Mouse (Mus musculus) CH12.LX (cell line): ENCODE measurements around the gene Atp6v0c. TPM values are rescaled to one million over a fixed set of nuclear protein-coding genes. Genes with fewer than 3 reads are reported as not detected.

Experiments
- DNase-seq: peaks from one replicate; pipeline ENCODE4 v3.0.0-alpha.2; 2013; ENCODE audit errors: extremely low read depth
- H3K27ac ChIP-seq: 2 replicates; pipeline ENCODE4 v1.5.1; 2012; ENCODE audit warnings: low read depth, mild to moderate bottlenecking, control low read depth, moderate library complexity; ENCODE audit not compliant: insufficient read depth
- H3K27me3 ChIP-seq: replicated peaks from 2 replicates; pipeline ENCODE3; 2012; ENCODE audit warnings: inconsistent platforms
- H3K36me3 ChIP-seq, 2 experiments: replicated peaks in 1 of 2; 2 replicates each; pipeline versions ENCODE3 to v1.6.1; 2012; ENCODE audit warnings: inconsistent platforms in 1 of 2, low read length in 1 of 2, mild to moderate bottlenecking in 1 of 2, mixed read lengths in 1 of 2, moderate library complexity in 1 of 2; ENCODE audit not compliant: control insufficient read depth in 1 of 2, insufficient read depth in 1 of 2
- H3K4me1 ChIP-seq, 2 experiments: 2 replicates each; pipeline ENCODE4 v1.6.1; 2012; ENCODE audit warnings: inconsistent platforms in 1 of 2, moderate library complexity in 1 of 2; ENCODE audit not compliant: insufficient read depth in 2 of 2, control insufficient read depth in 1 of 2
- H3K4me2 ChIP-seq: 2 replicates; pipeline ENCODE4 v1.6.1; 2012; ENCODE audit warnings: low read depth, mild to moderate bottlenecking, control low read depth; ENCODE audit not compliant: poor library complexity, insufficient read depth, severe bottlenecking
- H3K4me3 ChIP-seq, 3 experiments: fragments of 150-350 bp in 1 of 3; sonication (generic) in 1 of 3; replicated peaks in 1 of 3; 2 replicates each; pipeline versions ENCODE3 to v1.5.1; 2011 to 2012; ENCODE audit warnings: low read depth in 2 of 3, low read length in 2 of 3, mild to moderate bottlenecking in 2 of 3, moderate library complexity in 2 of 3, control low read depth in 1 of 3, improper control_type of control experiment in 1 of 3, inconsistent platforms in 1 of 3, mixed read lengths in 1 of 3; ENCODE audit not compliant: poor library complexity in 1 of 3
- H3K79me2 ChIP-seq: replicated peaks from 2 replicates; pipeline ENCODE4 v1.6.1; 2012; ENCODE audit warnings: mild to moderate bottlenecking, moderate library complexity; ENCODE audit not compliant: control insufficient read depth, poor library complexity, insufficient read depth, severe bottlenecking; ENCODE audit errors: extremely low read depth
- H3K9ac ChIP-seq: 2 replicates; pipeline ENCODE4 v1.6.1; 2012; ENCODE audit warnings: low read depth, mild to moderate bottlenecking, control low read depth, moderate library complexity; ENCODE audit not compliant: insufficient read depth
- H3K9me3 ChIP-seq: replicated peaks from 2 replicates; pipeline ENCODE3; 2012; ENCODE audit warnings: low read length, inconsistent platforms, mixed read lengths
- BHLHE40 ChIP-seq: IDR thresholded peaks from 2 replicates; pipeline ENCODE4 v1.6.1; 2011; ENCODE audit warnings: mild to moderate bottlenecking, low read depth, low read length, improper control_type of control experiment
- CHD2 ChIP-seq: IDR thresholded peaks from 2 replicates; pipeline ENCODE4 v1.6.1; 2011; ENCODE audit warnings: low read length, improper control_type of control experiment
- CTCF ChIP-seq, 2 experiments: IDR thresholded peaks in 1 of 2; conservative IDR thresholded peaks in 1 of 2; 2 replicates each; pipeline ENCODE4 v1.5.1; 2011 to 2012; ENCODE audit warnings: low read depth in 2 of 2, low read length in 2 of 2, improper control_type of control experiment in 1 of 2, inconsistent platforms in 1 of 2, mild to moderate bottlenecking in 1 of 2, moderate library complexity in 1 of 2
- ELF1 ChIP-seq: IDR thresholded peaks from 2 replicates; pipeline ENCODE4 v1.6.1; 2014; ENCODE audit warnings: low read depth, mild to moderate bottlenecking, inconsistent platforms, low read length, improper control_type of control experiment
- GABPA ChIP-seq: IDR thresholded peaks from 2 replicates; pipeline ENCODE4 v1.6.1; 2012; ENCODE audit warnings: low read depth, low read length, improper control_type of control experiment, inconsistent platforms; ENCODE audit not compliant: insufficient replicate concordance
- HCFC1 ChIP-seq: IDR thresholded peaks from 2 replicates; pipeline ENCODE4 v1.6.1; 2012; ENCODE audit warnings: low read depth, mild to moderate bottlenecking, inconsistent platforms, low read length, improper control_type of control experiment
- KAT2A ChIP-seq: IDR thresholded peaks from 2 replicates; pipeline ENCODE4 v1.6.1; 2012; ENCODE audit warnings: low read length, improper control_type of control experiment, inconsistent platforms; ENCODE audit not compliant: insufficient replicate concordance
- MXI1 ChIP-seq: IDR thresholded peaks from 2 replicates; pipeline ENCODE4 v1.6.1; 2011; ENCODE audit warnings: mild to moderate bottlenecking, low read depth, low read length, improper control_type of control experiment
- MYC ChIP-seq: IDR thresholded peaks from 2 replicates; pipeline ENCODE4 v1.6.1; 2011; ENCODE audit warnings: low read depth, mild to moderate bottlenecking, improper control_type of control experiment, low read length
- NELFE ChIP-seq: IDR thresholded peaks from 2 replicates; pipeline ENCODE4 v1.6.1; 2011; ENCODE audit warnings: low read depth, low read length, improper control_type of control experiment
- NRF1 ChIP-seq: IDR thresholded peaks from 2 replicates; pipeline ENCODE4 v1.6.1; 2014; ENCODE audit warnings: low read depth, mild to moderate bottlenecking, inconsistent platforms, low read length, improper control_type of control experiment, moderate library complexity
- POLR2AphosphoS2 ChIP-seq: IDR thresholded peaks from 2 replicates; pipeline ENCODE4 v1.6.1; 2011; ENCODE audit warnings: low read depth, low read length, improper control_type of control experiment
- RAD21 ChIP-seq: IDR thresholded peaks from 2 replicates; pipeline ENCODE4 v1.6.1; 2011; ENCODE audit warnings: low read depth, mild to moderate bottlenecking, low read length, improper control_type of control experiment, moderate library complexity
- RCOR1 ChIP-seq: conservative IDR thresholded peaks from 2 replicates; pipeline ENCODE4 v1.6.1; 2012; ENCODE audit warnings: low read depth, mild to moderate bottlenecking, inconsistent platforms, low read length, improper control_type of control experiment
- TBP ChIP-seq: conservative IDR thresholded peaks from 2 replicates; pipeline ENCODE4 v1.6.1; 2011; ENCODE audit warnings: low read depth, low read length, improper control_type of control experiment
- USF2 ChIP-seq: conservative IDR thresholded peaks from 2 replicates; pipeline ENCODE4 v1.6.1; 2011; ENCODE audit warnings: low read depth, low read length, improper control_type of control experiment
- dilution Hi-C: fragments of 300-500 bp; cut with MboI; formaldehyde crosslinking; loops from 2 replicates; pipeline ENCODE4 v1.14.3; 2020; ENCODE audit warnings: low sequenced_read_pairs; ENCODE audit not compliant: extremely low pct_unique_long_range_greater_than_20kb, extremely low pct_ligation_motif_present
- in situ Hi-C: fragments of 300-500 bp; cut with MboI; formaldehyde crosslinking; loops from 3 replicates; pipeline ENCODE4 v1.14.3; 2019; ENCODE audit warnings: low sequenced_read_pairs, low pct_ligation_motif_present, low pct_unique_long_range_greater_than_20kb, mixed read lengths
- polyA plus RNA-seq: library from polyadenylated mRNA; unstranded; fragments of >175 nt; gene quantifications from 2 replicates; pipeline ENCODE4 v1.2.1, GENCODE M21; 2012; ENCODE audit warnings: low read depth; ENCODE audit not compliant: insufficient read length
- total RNA-seq, 2 experiments: library from RNA; depleted of rRNA; stranded (reverse); fragments of 300-350 nt in 1 of 2; fragments of >200 nt in 1 of 2; gene quantifications; 2 replicates each; pipeline ENCODE4 v1.2.3; 2012 to 2014

Gene Atp6v0c
- total and polyA plus RNA-seq, 3 experiments: 49.1 to 407 (median 83.2) TPM

GRCm38 (mm10) chr17:24201092-24201491, 31.6 kb upstream of the Atp6v0c start (continued):
- TF ChIP-seq NRF1: no peak

- no peak overlapping the region for H3K4me2 ChIP-seq
- no peak overlapping the region for H3K27ac ChIP-seq
- H3K79me2 ChIP-seq: no peaks in the 10 kb centered on the region
- no peak overlapping the region for H3K4me3 ChIP-seq
- no peak overlapping the region for H3K9ac ChIP-seq
- dilution Hi-C loops (no loop called here), in situ Hi-C loops (no loop called here)
- DNase-seq: no peak
- H3K27me3 ChIP-seq: no peaks in the 10 kb centered on the region
- peaks cover 0 to 38% of the 10 kb centered on the region in 2 experiments for H3K36me3 ChIP-seq
- peaks cover 6 to 34% of the 10 kb centered on the region in 2 experiments; a peak in 3 of 4 replicates for H3K4me1 ChIP-seq
- H3K9me3 ChIP-seq: no peaks in the 10 kb centered on the region
- TF ChIP-seq USF2 (no peak), MXI1 (no peak), KAT2A (no peak), GABPA (no peak), RCOR1 (no peak), HCFC1 (no peak), TBP (no peak), BHLHE40 (no peak), CHD2 (no peak)
Measured at GRCm38 (mm10) chr17:24199741-24200140, 30.2 kb upstream of the Atp6v0c start.

GRCm38 (mm10) chr17:24199252-24199651, 29.8 kb upstream of the Atp6v0c start:
- H3K9me3 ChIP-seq: no peaks in the 10 kb centered on the region
- no peaks in the 10 kb centered on the region for H3K27me3 ChIP-seq
- no peak overlapping the region for H3K4me3 ChIP-seq
- dilution Hi-C loops (no loop called here), in situ Hi-C loops (no loop called here)
- no peak overlapping the region for H3K9ac ChIP-seq
- no peak overlapping the region for H3K27ac ChIP-seq
- H3K36me3 ChIP-seq: peaks cover 0 to 39% of the 10 kb centered on the region in 2 experiments
- no peak overlapping the region for H3K4me2 ChIP-seq
- H3K79me2 ChIP-seq: no peaks in the 10 kb centered on the region
- no peak for DNase-seq
- peaks cover 6 to 34% of the 10 kb centered on the region in 2 experiments; a peak in 3 of 4 replicates for H3K4me1 ChIP-seq
- TF ChIP-seq KAT2A (no peak), RAD21 (no peak), ELF1 (no peak), NELFE (no peak), CTCF (conservative IDR thresholded peaks at IDR 0.05 in 1 of 2, IDR thresholded peaks at IDR 0.05 in 1 of 2; ENCODE audit: low read depth in 2 of 2, low read length in 2 of 2) (no peak), MYC (no peak), POLR2AphosphoS2 (no peak), HCFC1 (no peak), GABPA (no peak), BHLHE40 (no peak), USF2 (no peak)
